Mouse (Mus musculus): ENCODE measurements at regions not wholly inside any gene's neighbourhood (a gene's known extent, or its start where the extent isn't known, plus 50 kb on each side); places are given as distances from the start of the nearest gene placed in this dataset.

GRCm38 (mm10) chr2:21085517-21085916, 116.8 kb upstream of the Arhgap21 start:
- 74% methylated on average over 5 of the region's 5 CpGs for WGBS
- Histone ChIP-seq H3K9me3 (replicated peaks; ENCODE audit: control insufficient read depth, low read length) (no peaks in the 10 kb centered on the region), H3K4me1 (ENCODE audit: control insufficient read depth, insufficient read depth, low read length) (no peaks in the 10 kb centered on the region), H3K9ac (replicated peaks; ENCODE audit: low read length) (no peak overlapping the region), H3K4me3 (ENCODE audit: low read depth, low read length) (no peak overlapping the region), H3K4me2 (ENCODE audit: low read depth, low read length) (no peak overlapping the region), H3K27me3 (ENCODE audit: control insufficient read depth, insufficient read depth, low read length) (no peaks in the 10 kb centered on the region), H3K36me3 (replicated peaks; ENCODE audit: control insufficient read depth, insufficient read depth, low read depth, low read length) (no peaks in the 10 kb centered on the region), H3K27ac (replicated peaks; ENCODE audit: low read depth, low read length) (no peak overlapping the region)
- DNase-seq (ENCODE audit: low spot score) (no peak), ATAC-seq (replicated peaks; ENCODE audit: insufficient number of reproducible peaks, low FRiP score, low TSS enrichment, low read depth) (no peak)

GRCm38 (mm10) chr2:21067292-21067850, 98.7 kb upstream of the Arhgap21 start:
- Histone ChIP-seq H3K27me3 (ENCODE audit: control insufficient read depth, insufficient read depth, low read length) (no peaks in the 10 kb centered on the region), H3K9ac (replicated peaks; ENCODE audit: low read length) (no peak overlapping the region), H3K4me3 (ENCODE audit: low read depth, low read length) (no peak overlapping the region), H3K27ac (replicated peaks; ENCODE audit: low read depth, low read length) (no peak overlapping the region), H3K4me1 (ENCODE audit: control insufficient read depth, insufficient read depth, low read length) (no peaks in the 10 kb centered on the region), H3K9me3 (replicated peaks; ENCODE audit: control insufficient read depth, low read length) (no peaks in the 10 kb centered on the region), H3K4me2 (ENCODE audit: low read depth, low read length) (no peak overlapping the region), H3K36me3 (replicated peaks; ENCODE audit: control insufficient read depth, insufficient read depth, low read depth, low read length) (no peaks in the 10 kb centered on the region)
- WGBS = 88% methylated on average over 9 of the region's 9 CpGs
- ATAC-seq (replicated peaks; ENCODE audit: insufficient number of reproducible peaks, low FRiP score, low TSS enrichment, low read depth) (no peak), DNase-seq (ENCODE audit: low spot score) (no peak)

- no peak for DNase-seq (ENCODE audit: low spot score)
- H3K4me3 ChIP-seq (ENCODE audit: low read depth, low read length) = no peak overlapping the region
- no peak overlapping the region for H3K27ac ChIP-seq (replicated peaks; ENCODE audit: low read depth, low read length)
- no peaks in the 10 kb centered on the region for H3K4me1 ChIP-seq (ENCODE audit: control insufficient read depth, insufficient read depth, low read length)
- no peaks in the 10 kb centered on the region for H3K27me3 ChIP-seq (ENCODE audit: control insufficient read depth, insufficient read depth, low read length)
- peak; percentile 65; the same call in 1 of the 2 replicates for ATAC-seq (replicated peaks; ENCODE audit: insufficient number of reproducible peaks, low FRiP score, low TSS enrichment, low read depth)
- no peak overlapping the region for H3K9ac ChIP-seq (replicated peaks; ENCODE audit: low read length)
- no peak overlapping the region for H3K4me2 ChIP-seq (ENCODE audit: low read depth, low read length)
- no peaks in the 10 kb centered on the region for H3K9me3 ChIP-seq (replicated peaks; ENCODE audit: control insufficient read depth, low read length)
- H3K36me3 ChIP-seq (replicated peaks; ENCODE audit: control insufficient read depth, insufficient read depth, low read depth, low read length) = no peaks in the 10 kb centered on the region
- 65% methylated on average over 2 of the region's 2 CpGs for WGBS
Observed at GRCm38 (mm10) chr2:21060347-21060650, 91.6 kb upstream of the Arhgap21 start.

- ATAC-seq (replicated peaks; ENCODE audit: insufficient number of reproducible peaks, low FRiP score, low TSS enrichment, low read depth) = no peak
- Histone ChIP-seq H3K9ac (replicated peaks; ENCODE audit: low read length) (no peak overlapping the region), H3K27me3 (ENCODE audit: control insufficient read depth, insufficient read depth, low read length) (no peaks in the 10 kb centered on the region), H3K36me3 (replicated peaks; ENCODE audit: control insufficient read depth, insufficient read depth, low read depth, low read length) (no peaks in the 10 kb centered on the region), H3K4me2 (ENCODE audit: low read depth, low read length) (no peak overlapping the region), H3K4me3 (ENCODE audit: low read depth, low read length) (no peak overlapping the region), H3K4me1 (ENCODE audit: control insufficient read depth, insufficient read depth, low read length) (no peaks in the 10 kb centered on the region), H3K9me3 (replicated peaks; ENCODE audit: control insufficient read depth, low read length) (no peaks in the 10 kb centered on the region), H3K27ac (replicated peaks; ENCODE audit: low read depth, low read length) (no peak overlapping the region)
- WGBS = 19% methylated on average over 3 of the region's 3 CpGs
- no peak for DNase-seq (ENCODE audit: low spot score)
Observed at GRCm38 (mm10) chr2:21059618-21060346, 91.1 kb upstream of the Arhgap21 start.

- Histone ChIP-seq H3K27me3 (ENCODE audit: control insufficient read depth, insufficient read depth, low read length) (no peaks in the 10 kb centered on the region), H3K36me3 (replicated peaks; ENCODE audit: control insufficient read depth, insufficient read depth, low read depth, low read length) (no peaks in the 10 kb centered on the region), H3K4me3 (ENCODE audit: low read depth, low read length) (no peak overlapping the region), H3K9me3 (replicated peaks; ENCODE audit: control insufficient read depth, low read length) (no peaks in the 10 kb centered on the region), H3K4me1 (ENCODE audit: control insufficient read depth, insufficient read depth, low read length) (no peaks in the 10 kb centered on the region), H3K9ac (replicated peaks; ENCODE audit: low read length) (no peak overlapping the region), H3K27ac (replicated peaks; ENCODE audit: low read depth, low read length) (no peak overlapping the region), H3K4me2 (ENCODE audit: low read depth, low read length) (no peak overlapping the region)
- DNase-seq (ENCODE audit: low spot score) (no peak), ATAC-seq (replicated peaks; ENCODE audit: insufficient number of reproducible peaks, low FRiP score, low TSS enrichment, low read depth) (no peak)
- 89% methylated on average over 3 of the region's 3 CpGs for WGBS
Observed at GRCm38 (mm10) chr2:21058940-21059339, 90.3 kb upstream of the Arhgap21 start.

GRCm38 (mm10) chr2:21056450-21057210, 87.9 kb upstream of the Arhgap21 start:
- no peak overlapping the region for H3K4me2 ChIP-seq (ENCODE audit: low read depth, low read length)
- no peak for DNase-seq (ENCODE audit: low spot score)
- no peaks in the 10 kb centered on the region for H3K9me3 ChIP-seq (replicated peaks; ENCODE audit: control insufficient read depth, low read length)
- no peaks in the 10 kb centered on the region for H3K36me3 ChIP-seq (replicated peaks; ENCODE audit: control insufficient read depth, insufficient read depth, low read depth, low read length)
- no peaks in the 10 kb centered on the region for H3K4me1 ChIP-seq (ENCODE audit: control insufficient read depth, insufficient read depth, low read length)
- H3K27ac ChIP-seq (replicated peaks; ENCODE audit: low read depth, low read length) = no peak overlapping the region
- no peak overlapping the region for H3K9ac ChIP-seq (replicated peaks; ENCODE audit: low read length)
- WGBS = 66% methylated on average over 5 of the region's 5 CpGs
- no peak overlapping the region for H3K4me3 ChIP-seq (ENCODE audit: low read depth, low read length)
- ATAC-seq (replicated peaks; ENCODE audit: insufficient number of reproducible peaks, low FRiP score, low TSS enrichment, low read depth) = no peak
- no peaks in the 10 kb centered on the region for H3K27me3 ChIP-seq (ENCODE audit: control insufficient read depth, insufficient read depth, low read length)

- Histone ChIP-seq H3K4me3 (ENCODE audit: low read depth, low read length) (no peak overlapping the region), H3K4me2 (ENCODE audit: low read depth, low read length) (no peak overlapping the region), H3K27me3 (ENCODE audit: control insufficient read depth, insufficient read depth, low read length) (no peaks in the 10 kb centered on the region), H3K27ac (replicated peaks; ENCODE audit: low read depth, low read length) (no peak overlapping the region), H3K9ac (replicated peaks; ENCODE audit: low read length) (no peak overlapping the region), H3K9me3 (replicated peaks; ENCODE audit: control insufficient read depth, low read length) (no peaks in the 10 kb centered on the region), H3K36me3 (replicated peaks; ENCODE audit: control insufficient read depth, insufficient read depth, low read depth, low read length) (no peaks in the 10 kb centered on the region), H3K4me1 (ENCODE audit: control insufficient read depth, insufficient read depth, low read length) (no peaks in the 10 kb centered on the region)
- DNase-seq (ENCODE audit: low spot score) = no peak
- WGBS = 91% methylated on average over 3 of the region's 3 CpGs
- ATAC-seq (replicated peaks; ENCODE audit: insufficient number of reproducible peaks, low FRiP score, low TSS enrichment, low read depth) = no peak
Observed at GRCm38 (mm10) chr2:21055416-21055815, 86.7 kb upstream of the Arhgap21 start.

Data from embryonic facial prominence, embryonic 11.5 days (tissue).